Mouse (Mus musculus) G1E (cell line): Measurements from ENCODE around the gene Snx8. TPM values are rescaled to one million over a fixed set of nuclear protein-coding genes. Genes with fewer than 3 reads are reported as not detected.

Experiments used
- ATAC-seq: 2 replicates; pipeline ENCODE4 v1.8.0; 2016; ENCODE audit warnings: mild to moderate bottlenecking; ENCODE audit not compliant: insufficient number of reproducible peaks, poor library complexity, low FRiP score, severe bottlenecking; ENCODE audit errors: extremely low read depth
- DNase-seq: peaks from one replicate; pipeline ENCODE4 v3.0.0; 2012; ENCODE audit warnings: low spot score
- H3K27me3 ChIP-seq: 2 replicates; pipeline ENCODE4 v1.6.1; 2012; ENCODE audit warnings: mild to moderate bottlenecking, low read length, inconsistent platforms; ENCODE audit not compliant: insufficient read depth
- H3K36me3 ChIP-seq: replicated peaks from 2 replicates; pipeline ENCODE3; 2012; ENCODE audit warnings: mild to moderate bottlenecking, inconsistent platforms
- H3K4me1 ChIP-seq: 2 replicates; pipeline ENCODE4 v1.6.1; 2012; ENCODE audit warnings: low read depth, low read length, inconsistent platforms, mixed read lengths; ENCODE audit not compliant: insufficient read depth
- H3K4me3 ChIP-seq: 2 replicates; pipeline ENCODE4 v1.5.1; 2012; ENCODE audit warnings: low read depth, mild to moderate bottlenecking, inconsistent platforms, low read length, moderate library complexity, mixed read lengths
- H3K9me3 ChIP-seq: replicated peaks from 2 replicates; pipeline ENCODE4 v1.6.1; 2012; ENCODE audit warnings: inconsistent platforms
- CTCF ChIP-seq: IDR thresholded peaks from 2 replicates; pipeline ENCODE4 v1.5.1; 2012; ENCODE audit warnings: low read depth, low read length, inconsistent platforms, mixed read lengths
- GATA1 ChIP-seq: IDR thresholded peaks from 2 replicates; pipeline ENCODE4 v1.6.1; 2012; ENCODE audit warnings: borderline replicate concordance, low read length, inconsistent platforms, mixed read lengths
- GATA2 ChIP-seq: IDR thresholded peaks from 2 replicates; pipeline ENCODE4 v1.6.1; 2012; ENCODE audit warnings: low read depth, low read length, inconsistent platforms, borderline replicate concordance
- POLR2AphosphoS5 ChIP-seq: IDR thresholded peaks from 2 replicates; pipeline ENCODE4 v1.6.1; 2012; ENCODE audit warnings: low read depth, low read length, inconsistent platforms; ENCODE audit not compliant: insufficient replicate concordance
- TAL1 ChIP-seq: conservative IDR thresholded peaks from 2 replicates; pipeline ENCODE4 v1.6.1; 2012; ENCODE audit warnings: low read depth, low read length, inconsistent platforms, mixed read lengths
- polyA plus RNA-seq: library from polyadenylated mRNA; stranded (reverse); fragments of >175 nt; gene quantifications from 2 replicates; pipeline ENCODE4 v1.2.3, GENCODE M21; 2012
- total RNA-seq, 2 experiments: library from RNA; stranded (forward) in 1 of 2; stranded (reverse) in 1 of 2; fragments of 200-1000 nt in 1 of 2; fragments of >200 nt in 1 of 2; fragmentation: Nextera tagmentation in 1 of 2; gene quantifications; 2 replicates each; pipeline ENCODE4 v1.2.3; 2014 to 2017

The Snx8 gene
- total and polyA plus RNA-seq, 3 experiments, result 17.8 to 21.8 (median 19.9) TPM

- no peak for ATAC-seq
Measured at GRCm38 (mm10) chr5:140418106-140418488, 29.0 kb upstream of the Snx8 start.

GRCm38 (mm10) chr5:140414647-140415046 lies 25.6 kb upstream of the Snx8 start:
- TF ChIP-seq GATA1 (no peak), GATA2 (no peak), POLR2AphosphoS5 (no peak), TAL1 (no peak), CTCF (no peak)
- no peak for ATAC-seq
- H3K27me3 ChIP-seq, result no peaks in the 10 kb centered on the region

More at GRCm38 (mm10) chr5:140418106-140418488, 29.0 kb upstream of the Snx8 start:
- no peaks in the 10 kb centered on the region for H3K9me3 ChIP-seq
- no peak for TF ChIP-seq POLR2AphosphoS5
- no peak for TF ChIP-seq CTCF
- no peak for TF ChIP-seq GATA1
- no peak for TF ChIP-seq GATA2
- peaks cover 33% of the 10 kb centered on the region for H3K36me3 ChIP-seq
- H3K4me3 ChIP-seq, result peak overlapping the region; percentile 97
- no peaks in the 10 kb centered on the region for H3K27me3 ChIP-seq
- DNase-seq, result no peak
- H3K4me1 ChIP-seq, result peaks cover 30% of the 10 kb centered on the region

GRCm38 (mm10) chr5:140411339-140411738 lies 22.3 kb upstream of the Snx8 start:
- Histone ChIP-seq H3K9me3 (no peaks in the 10 kb centered on the region), H3K36me3 (peaks cover under 1% of the 10 kb centered on the region), H3K4me1 (no peaks in the 10 kb centered on the region; the same call in 1 of the 2 replicates), H3K27me3 (peaks cover 10% of the 10 kb centered on the region), H3K4me3 (no peak overlapping the region)
- ATAC-seq (no peak), DNase-seq (peak; percentile 51)
- TF ChIP-seq TAL1, result no peak
- TF ChIP-seq POLR2AphosphoS5, result no peak
- TF ChIP-seq GATA1, result no peak
- no peak for TF ChIP-seq GATA2
- peak; percentile 56 for TF ChIP-seq CTCF

More at GRCm38 (mm10) chr5:140414647-140415046, 25.6 kb upstream of the Snx8 start:
- H3K36me3 ChIP-seq, result peaks cover 7% of the 10 kb centered on the region
- H3K4me1 ChIP-seq, result peaks cover 4% of the 10 kb centered on the region; the same call in 1 of the 2 replicates
- H3K9me3 ChIP-seq, result no peaks in the 10 kb centered on the region
- no peak overlapping the region for H3K4me3 ChIP-seq
- DNase-seq, result no peak

GRCm38 (mm10) chr5:140408801-140409200 lies 19.7 kb upstream of the Snx8 start:
- TF ChIP-seq GATA2, result no peak
- no peak for TF ChIP-seq GATA1
- no peak for TF ChIP-seq TAL1
- no peak for TF ChIP-seq POLR2AphosphoS5
- no peak for TF ChIP-seq CTCF
- no peak overlapping the region for H3K4me3 ChIP-seq
- H3K4me1 ChIP-seq, result no peaks in the 10 kb centered on the region; the same call in 1 of the 2 replicates
- H3K36me3 ChIP-seq, result no peaks in the 10 kb centered on the region
- H3K9me3 ChIP-seq, result no peaks in the 10 kb centered on the region
- DNase-seq (no peak), ATAC-seq (no peak)
- H3K27me3 ChIP-seq, result peaks cover 25% of the 10 kb centered on the region

GRCm38 (mm10) chr5:140406666-140407065 lies 17.6 kb upstream of the Snx8 start:
- TF ChIP-seq CTCF, result no peak
- TF ChIP-seq TAL1, result no peak
- no peak for TF ChIP-seq GATA2
- TF ChIP-seq GATA1, result no peak
- TF ChIP-seq POLR2AphosphoS5, result no peak
- peaks cover 37% of the 10 kb centered on the region for H3K27me3 ChIP-seq
- H3K9me3 ChIP-seq, result no peaks in the 10 kb centered on the region
- ATAC-seq (no peak), DNase-seq (no peak)
- no peak overlapping the region for H3K4me3 ChIP-seq
- no peaks in the 10 kb centered on the region; the same call in 1 of the 2 replicates for H3K4me1 ChIP-seq
- H3K36me3 ChIP-seq, result no peaks in the 10 kb centered on the region

- no peaks in the 10 kb centered on the region for H3K9me3 ChIP-seq
- ATAC-seq (no peak), DNase-seq (no peak)
- H3K4me3 ChIP-seq, result no peak overlapping the region
- peaks cover 3% of the 10 kb centered on the region for H3K4me1 ChIP-seq
- no peaks in the 10 kb centered on the region for H3K36me3 ChIP-seq
- peaks cover 37% of the 10 kb centered on the region for H3K27me3 ChIP-seq
- TF ChIP-seq POLR2AphosphoS5 (no peak), GATA2 (no peak), CTCF (no peak), GATA1 (no peak), TAL1 (no peak)
Measured at GRCm38 (mm10) chr5:140405126-140405525, 16.1 kb upstream of the Snx8 start.
